Mouse (Mus musculus) olfactory bulb, adult 2 months (tissue): ENCODE data around the gene Erbb4.

Experiments
- CTCF ChIP-seq: fragments of 200-500 bp; IDR thresholded peaks from 2 replicates; pipeline ENCODE4 v1.5.1; 2012; ENCODE audit warnings: low read depth, mild to moderate bottlenecking, low read length, moderate library complexity; ENCODE audit not compliant: insufficient read depth
- POLR2A ChIP-seq: fragments of 200-500 bp; IDR thresholded peaks from 2 replicates; pipeline ENCODE4 v1.6.1; 2012; ENCODE audit warnings: mild to moderate bottlenecking, low read depth, low read length, moderate library complexity; ENCODE audit not compliant: insufficient read depth

GRCm38 (mm10) chr1:68964127-68964526 is 143.7 kb downstream of the Erbb4 start:
- no peak for TF ChIP-seq CTCF
- no peak for TF ChIP-seq POLR2A
